Mouse (Mus musculus): ENCODE results near the gene Slc25a44. TPM values are rescaled to one million over a fixed set of nuclear protein-coding genes. Genes with fewer than 3 reads are reported as not detected.

Gene Slc25a44
- 10 to 100 TPM; 66.0 to 72.8 (median 68.6) TPM for total RNA-seq (2022)

- DNase-seq (ENCODE audit: low spot score in 2 of 2) = peak; percentile 94 to 96
Observed at GRCm38 (mm10) chr3:88424605-88425329, at the start of gene Slc25a44. Gene Slc25a44 (minus strand): TSS chr3:88425139.

DNA sequence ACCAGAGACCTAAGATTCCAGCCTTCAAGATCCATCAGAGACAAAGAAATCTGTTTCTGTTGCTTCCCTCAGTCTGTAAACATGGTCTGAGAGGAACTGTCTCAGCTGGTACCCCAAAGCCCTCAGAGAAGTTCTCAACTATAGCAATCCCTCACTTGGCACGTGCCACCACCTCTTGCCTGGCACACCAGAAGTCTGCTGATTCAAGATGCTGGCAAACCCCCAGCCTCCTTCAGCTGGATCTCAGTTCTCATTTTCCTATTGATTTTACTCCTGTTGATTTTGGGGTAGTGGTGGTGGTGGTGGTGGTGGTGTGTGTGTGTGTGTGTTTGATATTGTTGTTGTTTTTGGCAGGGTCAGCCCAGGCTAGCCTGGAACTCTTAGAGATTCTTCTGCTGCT lies 48.6 kb upstream of the Slc25a44 start:
- no peak for DNase-seq (ENCODE audit: low spot score in 2 of 2)

GRCm38 (mm10) chr3:88473020-88473419 lies 48.1 kb upstream of the Slc25a44 start:
- no peak for DNase-seq (ENCODE audit: low spot score in 2 of 2)

DNA sequence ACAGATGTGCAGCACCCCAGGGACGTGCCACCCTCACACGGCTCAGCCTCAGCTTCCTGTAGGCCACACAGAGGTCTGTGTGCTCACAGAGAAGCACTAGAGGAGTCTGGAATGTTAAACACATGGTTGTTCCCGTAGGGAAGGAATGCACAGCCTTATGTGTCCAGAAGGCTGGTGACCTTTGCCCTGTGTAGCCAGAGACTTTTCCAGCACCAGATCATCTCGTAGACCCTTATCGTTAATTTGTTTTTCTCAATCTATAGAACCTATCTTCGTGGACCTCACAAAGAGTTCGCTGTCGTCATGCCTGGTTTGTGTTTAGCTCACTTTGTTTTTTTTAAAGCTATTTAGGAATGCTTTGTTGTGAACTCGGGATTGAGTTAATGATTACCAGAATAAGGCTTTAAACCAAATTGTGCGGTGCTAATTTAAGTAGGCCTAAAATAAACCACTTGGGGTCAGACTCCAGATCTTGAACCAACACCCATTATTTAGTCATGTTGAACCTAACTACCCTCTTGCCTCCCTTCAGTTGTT lies 46.1 kb upstream of the Slc25a44 start:
- DNase-seq (ENCODE audit: low spot score in 2 of 2) = no peak

- no peak for DNase-seq (ENCODE audit: low spot score in 2 of 2)
Observed at GRCm38 (mm10) chr3:88469466-88469865, 44.5 kb upstream of the Slc25a44 start.

DNA sequence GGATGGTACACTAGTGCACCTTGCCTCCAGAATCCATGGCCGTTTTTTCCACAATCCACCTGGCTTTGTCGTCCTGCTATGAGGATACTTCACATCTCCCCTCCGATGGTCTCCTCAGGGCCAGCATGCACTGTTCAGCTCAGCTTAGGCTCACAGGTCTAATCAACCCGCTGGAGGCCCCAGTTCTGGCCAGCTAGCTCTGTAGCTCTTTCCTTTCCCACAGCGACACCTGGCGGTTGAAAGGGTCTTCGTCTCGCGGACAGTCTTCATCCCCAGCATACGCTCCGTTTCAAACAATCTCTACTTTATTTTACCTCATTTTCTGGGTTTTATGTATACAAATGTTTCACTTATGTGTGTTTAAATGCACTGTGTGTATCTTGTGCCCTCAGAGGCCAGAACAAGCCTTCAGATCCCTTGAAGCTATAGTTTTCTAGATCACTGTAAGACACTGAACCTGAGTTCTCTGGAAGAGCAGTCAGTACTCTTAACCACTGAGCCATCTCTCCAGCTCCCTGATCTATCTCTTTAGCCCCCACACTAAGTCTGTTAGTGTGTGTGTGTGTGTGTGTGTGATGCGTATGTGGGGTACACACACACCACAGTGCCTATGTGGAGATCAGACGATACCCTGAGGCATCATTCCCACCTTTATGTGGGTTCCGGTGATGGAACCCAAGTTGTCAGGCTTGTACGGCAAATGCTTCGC lies 42.3 kb upstream of the Slc25a44 start:
- DNase-seq (ENCODE audit: low spot score in 2 of 2) = peak; percentile 66 to 91

GRCm38 (mm10) chr3:88465127-88465526 lies 40.2 kb upstream of the Slc25a44 start:
- no peak for DNase-seq (ENCODE audit: low spot score in 2 of 2)

GRCm38 (mm10) chr3:88464425-88464824 lies 39.5 kb upstream of the Slc25a44 start:
- no peak for DNase-seq (ENCODE audit: low spot score in 2 of 2)

DNA sequence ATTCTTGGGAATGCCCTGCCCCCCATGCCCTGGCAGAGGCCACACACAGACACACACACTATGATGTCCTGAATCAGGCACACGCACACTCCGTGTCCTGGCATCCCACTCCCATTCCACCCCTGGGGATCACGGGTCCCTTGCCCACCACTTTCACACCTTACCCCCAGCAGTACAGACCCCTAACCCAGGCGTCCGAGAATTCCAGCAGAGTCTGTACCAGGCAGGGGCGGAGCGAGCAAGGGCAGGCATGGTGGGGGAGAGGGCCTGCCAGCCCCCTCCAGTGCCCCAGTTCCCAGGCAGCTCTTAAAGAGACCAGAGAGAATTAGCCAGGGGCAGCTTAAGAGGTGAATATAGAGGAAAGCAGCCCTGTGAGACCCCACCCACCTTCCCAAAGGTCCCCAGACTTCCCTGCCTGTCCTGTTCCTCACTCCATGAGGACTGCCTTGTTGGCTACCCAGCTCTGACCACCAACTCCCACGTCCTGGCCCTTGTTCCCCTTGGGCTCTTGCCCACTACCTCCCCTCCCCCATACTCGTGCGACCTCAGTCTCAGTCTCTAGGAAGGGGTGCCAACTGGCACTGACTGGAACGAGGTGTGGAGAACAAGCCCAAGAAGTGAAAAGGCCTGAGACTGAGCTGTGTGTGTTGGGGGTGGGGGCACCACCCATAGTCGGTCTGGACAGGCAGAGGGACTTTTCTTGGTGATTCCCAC lies 36.2 kb upstream of the Slc25a44 start, which contains the start of gene Sema4a:
TSS of gene Sema4a (minus strand) at position 200 of the 714 bp plus-strand sequence.
- no peak for DNase-seq (ENCODE audit: low spot score in 2 of 2)

DNA sequence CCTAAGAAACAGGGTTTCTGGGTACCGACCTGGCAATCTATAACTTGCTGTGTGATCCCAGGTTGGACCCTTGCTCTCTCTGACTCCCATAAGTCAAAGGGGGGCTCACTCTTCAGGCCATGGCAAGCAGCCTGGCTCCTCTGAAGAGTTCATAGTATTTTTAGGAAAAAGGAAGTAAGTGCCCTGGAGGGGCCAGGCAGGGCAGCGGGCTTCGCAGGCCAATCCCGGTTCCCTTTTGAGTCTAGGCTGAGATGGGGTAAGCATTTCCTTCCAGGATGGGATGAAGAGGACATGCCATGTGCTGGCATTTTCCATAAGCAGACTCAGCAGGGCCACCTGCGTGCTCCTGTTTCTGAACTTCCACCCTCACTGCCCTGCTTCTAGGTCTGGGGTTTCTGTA lies 35.1 kb upstream of the Slc25a44 start:
- no peak for DNase-seq (ENCODE audit: low spot score in 2 of 2)

GRCm38 (mm10) chr3:88458778-88459219 lies 33.9 kb upstream of the Slc25a44 start:
- no peak for DNase-seq (ENCODE audit: low spot score in 2 of 2)

GRCm38 (mm10) chr3:88456746-88457532 lies 32.0 kb upstream of the Slc25a44 start:
- DNase-seq (ENCODE audit: low spot score in 2 of 2) = no peak

DNA sequence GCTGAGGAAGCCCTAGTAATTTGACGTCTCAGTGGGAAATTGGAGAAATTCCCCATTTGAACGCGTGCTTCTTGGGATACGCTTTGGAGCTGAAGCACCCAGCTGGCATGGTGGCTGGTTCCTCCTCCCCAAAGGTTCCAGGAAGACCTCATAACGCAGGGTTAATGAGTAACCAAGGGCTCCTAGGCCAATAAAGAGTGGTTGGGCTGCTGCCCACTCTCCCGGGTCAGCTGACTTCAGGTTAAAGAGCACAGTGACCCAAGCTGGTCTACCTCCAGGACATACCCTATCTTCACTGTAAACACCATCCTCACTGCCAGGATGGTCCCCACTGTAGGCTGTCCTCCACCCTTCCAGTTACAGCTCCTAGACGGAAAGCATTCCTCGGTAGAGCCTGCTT lies 31.4 kb upstream of the Slc25a44 start:
- no peak for DNase-seq (ENCODE audit: low spot score in 2 of 2)

DNA sequence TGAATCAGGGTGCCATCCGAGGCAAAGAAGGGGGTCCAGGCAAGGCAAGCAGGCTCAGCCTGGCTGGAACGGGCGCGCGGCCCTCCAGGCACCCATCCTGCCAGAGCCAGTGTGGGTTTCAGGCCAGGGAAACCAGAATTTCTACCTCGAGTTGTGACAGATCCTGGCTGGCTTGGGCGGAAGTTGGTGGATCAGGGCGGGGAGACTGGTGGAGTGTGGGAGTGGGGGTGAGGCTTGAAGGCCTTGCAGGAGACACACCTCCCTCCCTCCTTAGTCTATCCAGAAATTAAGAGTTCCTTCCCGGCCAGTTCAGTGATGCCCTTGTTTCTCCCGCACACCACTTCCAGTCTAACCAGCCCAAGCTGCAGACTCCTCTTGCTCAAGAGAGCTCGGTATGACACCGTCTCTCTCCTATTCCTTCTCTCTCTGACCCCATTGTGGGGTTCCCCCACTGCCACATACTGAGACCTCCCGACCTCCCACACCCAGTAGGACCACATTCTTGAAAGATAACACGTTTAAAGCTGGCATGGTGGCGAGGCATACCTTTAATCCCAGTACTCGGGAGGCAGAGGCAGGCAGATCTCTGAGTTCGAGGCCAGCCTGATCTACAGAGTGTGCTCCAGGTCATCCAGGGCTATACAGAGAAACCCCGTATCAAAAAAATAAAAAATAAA lies 30.8 kb upstream of the Slc25a44 start:
- DNase-seq (ENCODE audit: low spot score in 2 of 2) = no peak

- DNase-seq (ENCODE audit: low spot score in 2 of 2) = no peak
Observed at GRCm38 (mm10) chr3:88454762-88455587, 30.0 kb upstream of the Slc25a44 start.

DNA sequence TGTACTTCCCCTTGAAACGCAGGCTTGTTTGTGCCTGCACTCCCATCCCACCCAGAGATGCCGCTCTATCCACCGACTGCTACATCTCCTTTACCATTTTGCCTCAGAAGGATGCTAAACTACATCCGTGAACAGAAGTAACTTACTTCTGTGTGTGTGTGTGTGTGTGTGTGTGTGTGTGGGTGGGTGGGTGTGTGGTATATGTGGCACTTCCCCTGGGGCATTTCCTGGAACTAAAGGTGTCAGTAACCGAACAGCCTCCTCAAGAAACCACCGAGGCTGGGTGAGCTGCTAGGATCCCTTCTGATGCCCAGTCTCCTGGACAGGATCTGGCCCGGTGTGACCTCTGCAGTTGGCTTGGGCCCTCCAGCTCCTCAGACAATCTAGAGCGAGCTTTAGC lies 29.0 kb upstream of the Slc25a44 start:
- no peak for DNase-seq (ENCODE audit: low spot score in 2 of 2)

DNA sequence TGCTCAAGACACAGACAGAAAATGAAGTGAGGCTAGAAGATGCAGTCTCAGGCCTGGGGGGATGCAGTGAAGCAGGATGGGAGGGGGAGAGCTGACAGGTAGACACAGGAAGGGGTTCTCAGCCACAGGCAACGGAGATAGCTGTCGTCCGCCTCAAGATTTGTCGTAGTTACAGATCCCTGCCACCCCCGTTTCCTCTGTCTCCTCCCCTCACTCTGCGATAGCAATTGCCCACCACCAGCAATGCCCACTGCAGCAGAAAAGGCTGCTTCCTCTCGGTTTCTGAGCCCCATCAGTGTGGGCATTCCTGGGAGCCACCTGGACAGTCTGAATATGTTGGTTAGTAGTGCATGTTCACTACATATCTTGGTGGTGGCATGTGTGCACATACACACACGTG lies 28.4 kb upstream of the Slc25a44 start:
- DNase-seq (ENCODE audit: low spot score in 2 of 2) = no peak

- no peak for DNase-seq (ENCODE audit: low spot score in 2 of 2)
Observed at GRCm38 (mm10) chr3:88452716-88453115, 27.8 kb upstream of the Slc25a44 start.

DNA sequence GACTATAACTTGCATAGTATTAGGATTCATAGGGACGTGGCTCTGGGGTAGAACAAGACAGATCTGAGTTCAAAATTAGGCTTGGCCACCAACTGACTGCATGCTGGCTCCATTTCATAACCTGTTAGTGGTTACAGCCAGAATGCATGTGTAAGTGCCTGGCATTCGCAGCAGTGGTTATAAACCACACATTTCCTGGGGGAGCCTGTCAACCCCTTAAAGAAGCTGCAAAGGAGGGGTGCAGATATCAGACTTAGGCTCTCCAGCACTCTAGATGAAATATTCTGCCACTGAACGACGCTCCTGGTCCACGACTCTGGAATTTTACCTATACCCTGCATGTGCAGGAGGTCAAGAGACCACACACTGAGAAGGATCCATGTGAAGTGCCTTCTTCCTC lies 27.3 kb upstream of the Slc25a44 start:
- no peak for DNase-seq (ENCODE audit: low spot score in 2 of 2)
